Mouse (Mus musculus): ENCODE measurements around the gene Olfr1089. TPM values are rescaled to one million over a fixed set of nuclear protein-coding genes. Genes with fewer than 3 reads are reported as not detected.

The Olfr1089 gene
- polyA plus RNA-seq (2014; fragmentation: Nextera tagmentation; extraction: Ambion mirVana), result not detected in 2 replicates

GRCm38 (mm10) chr2:86733601-86734000, at the start of gene Olfr1089:
TSS of gene Olfr1089 (minus strand) at chr2:86733701.
- H3K27me3 ChIP-seq (ENCODE audit: control insufficient read depth, insufficient read depth, low read length), result no peaks in the 10 kb centered on the region
- no peaks in the 10 kb centered on the region for H3K4me1 ChIP-seq (ENCODE audit: control insufficient read depth, insufficient read depth, low read length)
- H3K9me3 ChIP-seq (ENCODE audit: control insufficient read depth, low read depth, low read length), result no peaks in the 10 kb centered on the region
- H3K27ac ChIP-seq (ENCODE audit: low read length), result no peak within 1 kb of the TSS
- ATAC-seq (ENCODE audit: insufficient number of reproducible peaks, insufficient read depth, low FRiP score, low read depth), result no peak
- H3K36me3 ChIP-seq (ENCODE audit: control insufficient read depth, insufficient read depth, low read length), result no peaks in the 10 kb centered on the region
- H3K9ac ChIP-seq (replicated peaks; ENCODE audit: low read depth, low read length), result no peak within 1 kb of the TSS
- no peak within 1 kb of the TSS for H3K4me3 ChIP-seq (ENCODE audit: low read depth, low read length)
- no peak within 1 kb of the TSS for H3K4me2 ChIP-seq (replicated peaks; ENCODE audit: low read depth, low read length)

DNA sequence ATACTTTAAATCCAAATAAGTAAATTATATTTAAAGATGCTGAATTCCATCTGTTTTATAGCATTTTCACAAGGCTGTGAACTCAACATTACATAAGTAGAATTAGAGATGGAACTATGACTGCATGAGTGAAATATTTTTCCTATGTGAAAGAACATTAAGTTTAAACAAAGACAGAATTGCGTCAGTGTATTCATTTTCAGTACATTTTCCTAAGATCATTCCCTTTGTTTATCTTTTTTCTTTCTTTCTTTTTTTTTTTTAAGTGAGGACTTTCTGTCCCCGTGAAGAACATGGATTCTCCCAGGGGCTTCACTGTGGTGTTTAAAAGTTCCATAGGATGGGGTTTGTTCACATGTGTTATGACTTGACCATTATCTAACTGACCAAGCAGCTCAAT, 48.7 kb upstream of the Olfr1089 start, which contains the start of gene Olfr1093:
Olfr1093 (plus strand) TSS at position 301 of the 400 bp plus-strand sequence.
- H3K4me2 ChIP-seq (replicated peaks; ENCODE audit: low read depth, low read length), result no peak within 1 kb of the TSS
- H3K4me3 ChIP-seq (ENCODE audit: low read depth, low read length), result no peak within 1 kb of the TSS
- H3K27ac ChIP-seq (ENCODE audit: low read length), result no peak within 1 kb of the TSS
- 72% methylated on average over 2 of the region's 2 CpGs for WGBS
- no peaks in the 10 kb centered on the region for H3K9me3 ChIP-seq (ENCODE audit: control insufficient read depth, low read depth, low read length)
- no peaks in the 10 kb centered on the region for H3K36me3 ChIP-seq (ENCODE audit: control insufficient read depth, insufficient read depth, low read length)
- H3K27me3 ChIP-seq (ENCODE audit: control insufficient read depth, insufficient read depth, low read length), result no peaks in the 10 kb centered on the region
- H3K4me1 ChIP-seq (ENCODE audit: control insufficient read depth, insufficient read depth, low read length), result no peaks in the 10 kb centered on the region
- H3K9ac ChIP-seq (replicated peaks; ENCODE audit: low read depth, low read length), result no peak within 1 kb of the TSS
- no peak for ATAC-seq (ENCODE audit: insufficient number of reproducible peaks, insufficient read depth, low FRiP score, low read depth)

DNA sequence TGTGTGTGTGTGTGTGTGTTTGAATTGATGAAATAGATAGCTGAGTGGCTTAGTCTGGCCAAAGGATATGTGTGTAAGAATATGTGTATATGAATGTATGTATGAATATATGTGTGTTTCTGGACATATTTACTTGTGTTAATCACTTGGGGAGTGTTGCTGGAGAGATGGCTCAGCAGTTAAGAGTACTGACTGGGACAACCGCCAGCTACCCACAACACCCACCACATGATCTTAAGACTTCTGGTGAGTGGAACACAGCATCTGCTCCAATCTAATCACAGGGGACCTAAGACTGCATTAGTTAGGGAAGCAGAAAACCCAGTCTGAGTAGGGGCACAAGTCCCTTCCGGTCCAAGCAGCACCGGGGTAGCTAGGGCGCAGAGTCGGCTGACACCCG, 27.5 kb upstream of the Olfr1089 start:
- WGBS, result 88% methylated on average over 6 of the region's 6 CpGs

DNA sequence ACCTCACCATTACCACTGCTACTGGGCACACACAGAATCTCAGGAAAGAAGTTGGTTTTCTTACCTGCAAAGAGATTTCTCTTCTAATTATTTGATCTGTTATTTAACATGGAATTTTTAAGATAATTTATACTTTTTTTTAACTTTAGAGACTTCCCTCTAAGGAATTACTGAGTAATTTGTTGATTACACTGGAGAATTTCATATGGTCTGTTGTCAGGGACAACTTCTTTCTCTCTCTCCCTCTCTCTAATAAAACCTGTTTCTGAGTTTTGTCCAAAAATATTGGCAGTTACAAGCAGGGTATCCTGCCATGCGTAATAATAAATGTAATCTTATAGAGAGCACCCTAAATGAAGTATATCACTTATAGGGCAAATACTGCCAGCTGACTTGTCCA, 25.4 kb upstream of the Olfr1089 start, which contains the start of gene Olfr1090:
Olfr1090 (minus strand) TSS at position 101 of the 400 bp plus-strand sequence.
- Histone ChIP-seq H3K4me1 (ENCODE audit: control insufficient read depth, insufficient read depth, low read length) (no peaks in the 10 kb centered on the region), H3K4me2 (replicated peaks; ENCODE audit: low read depth, low read length) (no peak within 1 kb of the TSS), H3K9ac (replicated peaks; ENCODE audit: low read depth, low read length) (no peak within 1 kb of the TSS), H3K4me3 (ENCODE audit: low read depth, low read length) (no peak within 1 kb of the TSS), H3K27me3 (ENCODE audit: control insufficient read depth, insufficient read depth, low read length) (no peaks in the 10 kb centered on the region), H3K9me3 (ENCODE audit: control insufficient read depth, low read depth, low read length) (no peaks in the 10 kb centered on the region), H3K27ac (ENCODE audit: low read length) (no peak within 1 kb of the TSS), H3K36me3 (ENCODE audit: control insufficient read depth, insufficient read depth, low read length) (no peaks in the 10 kb centered on the region)
- WGBS, result 84% methylated on average over 1 of the region's 1 CpGs
- no peak for ATAC-seq (ENCODE audit: insufficient number of reproducible peaks, insufficient read depth, low FRiP score, low read depth)

More for the DNA sequence above, 27.5 kb upstream of the Olfr1089 start:
- Histone ChIP-seq H3K9me3 (ENCODE audit: control insufficient read depth, low read depth, low read length) (no peaks in the 10 kb centered on the region), H3K4me2 (replicated peaks; ENCODE audit: low read depth, low read length) (no peak overlapping the region), H3K27me3 (ENCODE audit: control insufficient read depth, insufficient read depth, low read length) (no peaks in the 10 kb centered on the region), H3K4me3 (ENCODE audit: low read depth, low read length) (no peak overlapping the region), H3K4me1 (ENCODE audit: control insufficient read depth, insufficient read depth, low read length) (no peaks in the 10 kb centered on the region), H3K9ac (replicated peaks; ENCODE audit: low read depth, low read length) (no peak overlapping the region), H3K36me3 (ENCODE audit: control insufficient read depth, insufficient read depth, low read length) (no peaks in the 10 kb centered on the region), H3K27ac (ENCODE audit: low read length) (no peak overlapping the region)
- ATAC-seq (ENCODE audit: insufficient number of reproducible peaks, insufficient read depth, low FRiP score, low read depth), result no peak

DNA sequence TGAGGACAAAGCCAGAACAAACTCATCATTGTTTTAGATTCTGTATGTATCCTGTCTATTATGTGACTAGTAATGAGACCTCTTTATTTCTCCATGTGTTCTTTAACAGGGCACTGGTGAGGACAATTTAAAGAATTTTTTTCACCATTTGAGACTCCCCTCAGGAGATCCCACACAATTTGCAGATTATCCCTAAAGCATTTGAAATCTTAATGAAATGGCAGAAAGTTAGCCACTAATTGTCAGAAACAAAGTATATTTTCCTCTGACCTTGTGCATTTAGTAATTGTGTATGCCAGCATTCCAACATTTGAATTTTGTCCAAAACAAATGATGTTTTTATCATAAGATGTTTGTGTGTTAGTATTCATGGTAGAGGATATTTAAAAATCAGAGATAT, 35.2 kb downstream of the Olfr1089 start, which contains the start of gene Olfr1087:
Olfr1087 (minus strand) TSS at position 101 of the 400 bp plus-strand sequence.
- ATAC-seq (ENCODE audit: insufficient number of reproducible peaks, insufficient read depth, low FRiP score, low read depth), result no peak

More for the DNA sequence above, 35.2 kb downstream of the Olfr1089 start, which contains the start of gene Olfr1087:
- Histone ChIP-seq H3K4me3 (ENCODE audit: low read depth, low read length) (no peak within 1 kb of the TSS), H3K4me1 (ENCODE audit: control insufficient read depth, insufficient read depth, low read length) (no peaks in the 10 kb centered on the region), H3K4me2 (replicated peaks; ENCODE audit: low read depth, low read length) (no peak within 1 kb of the TSS), H3K9ac (replicated peaks; ENCODE audit: low read depth, low read length) (no peak within 1 kb of the TSS), H3K36me3 (ENCODE audit: control insufficient read depth, insufficient read depth, low read length) (no peaks in the 10 kb centered on the region), H3K9me3 (ENCODE audit: control insufficient read depth, low read depth, low read length) (no peaks in the 10 kb centered on the region), H3K27me3 (ENCODE audit: control insufficient read depth, insufficient read depth, low read length) (no peaks in the 10 kb centered on the region), H3K27ac (ENCODE audit: low read length) (no peak within 1 kb of the TSS)

Other genes starting within 250 kb of the Olfr1089 start
- gene Olfr228, start 246.3 kb downstream of the Olfr1089 start, polyA plus RNA-seq (2014; fragmentation: Nextera tagmentation; extraction: Ambion mirVana), result not detected in 2 replicates
- gene Olfr1076, start 225.2 kb downstream of the Olfr1089 start, polyA plus RNA-seq (2014; fragmentation: Nextera tagmentation; extraction: Ambion mirVana), result not detected in 2 replicates
- gene Olfr1079, start 191.2 kb downstream of the Olfr1089 start, polyA plus RNA-seq (2014; fragmentation: Nextera tagmentation; extraction: Ambion mirVana), result not detected in 2 replicates
- gene Olfr1080, start 175.5 kb downstream of the Olfr1089 start, polyA plus RNA-seq (2014; fragmentation: Nextera tagmentation; extraction: Ambion mirVana), result not detected in 2 replicates
- not detected in 2 replicates for gene Olfr1082, start 134.7 kb downstream of the Olfr1089 start, polyA plus RNA-seq (2014; fragmentation: Nextera tagmentation; extraction: Ambion mirVana)
- not detected in 2 replicates for gene Olfr1084, start 94.0 kb downstream of the Olfr1089 start, polyA plus RNA-seq (2014; fragmentation: Nextera tagmentation; extraction: Ambion mirVana)
- gene Olfr1085, start 71.7 kb downstream of the Olfr1089 start, polyA plus RNA-seq (2014; fragmentation: Nextera tagmentation; extraction: Ambion mirVana), result not detected in 2 replicates
- not detected in 2 replicates for gene Olfr1086, start 53.6 kb downstream of the Olfr1089 start, polyA plus RNA-seq (2014; fragmentation: Nextera tagmentation; extraction: Ambion mirVana)
- gene Olfr1087, start 35.3 kb downstream of the Olfr1089 start, polyA plus RNA-seq (2014; fragmentation: Nextera tagmentation; extraction: Ambion mirVana), result not detected in 2 replicates
- gene Olfr1090, start 25.3 kb upstream of the Olfr1089 start, polyA plus RNA-seq (2014; fragmentation: Nextera tagmentation; extraction: Ambion mirVana), result not detected in 2 replicates
- gene Olfr1093, start 48.8 kb upstream of the Olfr1089 start, polyA plus RNA-seq (2014; fragmentation: Nextera tagmentation; extraction: Ambion mirVana), result not detected in 2 replicates
- not detected in 2 replicates for gene Olfr141, start 76.3 kb upstream of the Olfr1089 start, polyA plus RNA-seq (2014; fragmentation: Nextera tagmentation; extraction: Ambion mirVana)
- gene Olfr1094, start 91.0 kb upstream of the Olfr1089 start, polyA plus RNA-seq (2014; fragmentation: Nextera tagmentation; extraction: Ambion mirVana), result not detected in 2 replicates
- not detected in 2 replicates for gene Olfr1095, start 118.0 kb upstream of the Olfr1089 start, polyA plus RNA-seq (2014; fragmentation: Nextera tagmentation; extraction: Ambion mirVana)
- not detected in 2 replicates for gene Gm13723, start 141.1 kb upstream of the Olfr1089 start, polyA plus RNA-seq (2014; fragmentation: Nextera tagmentation; extraction: Ambion mirVana)
- not detected in 2 replicates for gene Olfr1097, start 158.5 kb upstream of the Olfr1089 start, polyA plus RNA-seq (2014; fragmentation: Nextera tagmentation; extraction: Ambion mirVana)
- not detected in 2 replicates for gene Olfr1098, start 190.8 kb upstream of the Olfr1089 start, polyA plus RNA-seq (2014; fragmentation: Nextera tagmentation; extraction: Ambion mirVana)
- gene Olfr1099, start 227.0 kb upstream of the Olfr1089 start, polyA plus RNA-seq (2014; fragmentation: Nextera tagmentation; extraction: Ambion mirVana), result not detected in 2 replicates
- not detected in 2 replicates for gene Olfr1100, start 246.3 kb upstream of the Olfr1089 start, polyA plus RNA-seq (2014; fragmentation: Nextera tagmentation; extraction: Ambion mirVana)